Mouse (Mus musculus) lung, embryonic 15.5 days (tissue): ENCODE measurements around the gene Ndfip2. TPM values are rescaled to one million over a fixed set of nuclear protein-coding genes. Genes with fewer than 3 reads are reported as not detected.

Experiments
- ATAC-seq: fragments of 200-750 bp; cut with Nextera tagmentation; 2 replicates; pipeline ENCODE4 v1.8.0; 2017; ENCODE audit warnings: moderate number of reproducible peaks, borderline replicate concordance; ENCODE audit not compliant: low FRiP score, low TSS enrichment; ENCODE audit errors: extremely low read depth
- H3K27ac ChIP-seq: fragments of 300-500 bp; sonication (generic); 2 replicates; pipeline ENCODE4 v1.5.1; 2015; ENCODE audit warnings: moderate library complexity, mild to moderate bottlenecking, inconsistent platforms
- H3K27me3 ChIP-seq: fragments of 300-500 bp; sonication (generic); 2 replicates; pipeline ENCODE4 v1.6.1; 2015; ENCODE audit warnings: inconsistent platforms
- H3K36me3 ChIP-seq: fragments of 300-500 bp; sonication (generic); 2 replicates; pipeline ENCODE4 v1.6.1; 2015; ENCODE audit warnings: inconsistent platforms
- H3K4me1 ChIP-seq: fragments of 300-500 bp; sonication (generic); 2 replicates; pipeline ENCODE4 v1.6.1; 2015; ENCODE audit warnings: inconsistent platforms
- H3K4me2 ChIP-seq: fragments of 300-500 bp; sonication (generic); 2 replicates; pipeline ENCODE4 v1.6.1; 2015; ENCODE audit warnings: inconsistent platforms, mild to moderate bottlenecking, moderate library complexity
- H3K4me3 ChIP-seq: fragments of 300-500 bp; sonication (generic); 2 replicates; pipeline ENCODE4 v1.5.1; 2015; ENCODE audit warnings: mild to moderate bottlenecking, inconsistent platforms
- H3K9ac ChIP-seq: fragments of 300-500 bp; sonication (generic); 2 replicates; pipeline ENCODE4 v1.6.1; 2015; ENCODE audit warnings: inconsistent platforms
- H3K9me3 ChIP-seq: fragments of 300-500 bp; sonication (generic); 2 replicates; pipeline ENCODE4 v1.6.1; 2016; ENCODE audit warnings: inconsistent platforms
- WGBS: fragments of 180-500 bp; shearing (Covaris S2); methylation state at CpG from one replicate; pipeline ENCODE4 v1.1.7; 2015; 5-methylcytosine and 5-hydroxymethylcytosine counted together
- polyA plus RNA-seq: library from polyadenylated mRNA; unstranded; fragments of >200 nt; fragmentation: Nextera tagmentation; extraction: Ambion mirVana; gene quantifications from 2 replicates; pipeline ENCODE4 v1.2.1, GENCODE M21; 2015

The Ndfip2 gene
- 58.4 and 65.0 TPM in 2 replicates for polyA plus RNA-seq

DNA sequence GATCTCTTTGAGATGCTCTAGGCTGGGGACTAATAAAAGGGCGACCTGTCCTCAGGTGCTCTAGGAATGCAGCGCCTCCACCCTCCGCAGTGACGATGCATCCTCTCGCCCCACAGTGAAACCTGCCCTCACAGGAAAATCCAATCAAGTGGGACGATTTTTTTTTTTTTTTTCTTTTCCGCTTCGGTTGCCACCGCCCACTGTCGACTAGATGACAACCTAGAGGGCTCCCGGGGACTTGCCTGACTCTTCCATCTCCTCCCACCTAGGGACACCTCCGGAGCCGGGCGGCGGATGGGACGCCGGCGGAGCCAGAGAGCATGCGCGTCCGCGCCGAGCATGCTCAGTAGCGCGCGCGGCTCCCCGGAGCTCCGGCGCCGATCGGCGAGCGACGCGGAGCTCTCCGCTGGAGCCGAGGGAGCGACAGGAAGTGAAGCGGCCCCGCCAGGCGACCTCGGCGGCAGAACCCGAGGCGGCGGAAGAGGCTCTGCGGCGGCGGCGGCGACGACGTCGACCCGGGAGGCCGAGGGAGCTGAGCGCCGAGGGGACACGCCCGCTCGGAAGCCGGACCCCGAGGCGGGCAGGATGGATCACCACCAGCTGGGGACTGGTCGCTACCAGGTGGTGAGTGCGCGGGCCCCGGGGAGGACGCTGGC is at the start of gene Ndfip2:
Gene Ndfip2, plus strand, starts transcription at position 195 of the 656 bp plus-strand sequence.
- peak within 1 kb of the TSS; percentile 75 for H3K4me2 ChIP-seq
- peak; percentile 96 for ATAC-seq

DNA sequence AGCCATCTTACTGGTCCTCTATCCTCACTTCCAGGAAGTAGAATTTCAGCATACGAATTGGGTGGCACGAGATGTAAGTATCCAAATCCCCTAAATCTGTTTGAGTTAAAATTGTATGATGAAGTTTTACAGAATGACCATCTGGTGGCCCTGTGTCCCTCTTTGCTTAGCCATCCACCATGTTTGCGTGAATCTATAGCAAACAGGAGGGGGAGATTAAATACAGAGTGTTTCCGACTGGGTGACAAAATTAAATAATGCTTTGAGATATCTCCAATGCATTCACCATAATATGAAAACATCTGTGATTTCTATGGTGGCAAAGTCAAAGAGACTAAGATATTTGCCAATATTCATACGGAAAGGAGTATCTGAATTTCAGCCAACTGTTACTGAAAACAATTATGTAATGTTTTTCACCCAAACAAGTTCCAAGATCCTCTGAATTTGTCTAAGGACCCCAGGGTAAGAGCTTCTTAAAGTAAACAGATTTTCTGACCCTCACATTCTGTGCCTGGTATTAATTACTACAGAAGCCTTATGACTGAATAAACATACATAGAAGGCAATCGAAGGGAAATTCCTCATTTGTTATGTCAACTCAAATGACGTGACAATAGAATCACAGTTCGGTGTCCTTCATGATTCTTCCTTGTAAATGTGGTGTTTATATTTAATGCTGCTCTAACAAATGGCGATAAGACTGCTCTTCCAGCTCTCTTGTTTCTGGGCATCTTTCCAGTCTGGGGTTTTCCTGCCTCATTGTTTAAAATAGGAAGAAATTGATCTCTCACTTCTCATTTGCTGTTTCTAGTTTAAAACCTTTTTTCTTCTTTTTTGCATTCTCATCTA is 38.6 kb upstream of the Ndfip2 start:
- H3K4me3 ChIP-seq: no peak overlapping the region
- peak overlapping the region; percentile 34; the same call in 1 of the 2 replicates for H3K27ac ChIP-seq
- no peak overlapping the region for H3K9ac ChIP-seq
- H3K27me3 ChIP-seq: no peaks in the 10 kb centered on the region
- H3K36me3 ChIP-seq: no peaks in the 10 kb centered on the region
- H3K9me3 ChIP-seq: no peaks in the 10 kb centered on the region
- H3K4me2 ChIP-seq: no peak overlapping the region
- 35% methylated on average over 9 of the region's 9 CpGs for WGBS
- H3K4me1 ChIP-seq: peaks cover 8% of the 10 kb centered on the region
- ATAC-seq: peak; percentile 91

More for the DNA sequence above, at the start of gene Ndfip2:
- WGBS: under 1% methylated on average over 60 of the region's 70 CpGs
- Histone ChIP-seq H3K9me3 (no peaks in the 10 kb centered on the region), H3K27ac (peak within 1 kb of the TSS; percentile 94), H3K4me3 (peak within 1 kb of the TSS; percentile 88), H3K9ac (peak within 1 kb of the TSS; percentile 90), H3K36me3 (no peaks in the 10 kb centered on the region), H3K4me1 (peaks cover 7% of the 10 kb centered on the region; the same call in 1 of the 2 replicates), H3K27me3 (no peaks in the 10 kb centered on the region)

DNA sequence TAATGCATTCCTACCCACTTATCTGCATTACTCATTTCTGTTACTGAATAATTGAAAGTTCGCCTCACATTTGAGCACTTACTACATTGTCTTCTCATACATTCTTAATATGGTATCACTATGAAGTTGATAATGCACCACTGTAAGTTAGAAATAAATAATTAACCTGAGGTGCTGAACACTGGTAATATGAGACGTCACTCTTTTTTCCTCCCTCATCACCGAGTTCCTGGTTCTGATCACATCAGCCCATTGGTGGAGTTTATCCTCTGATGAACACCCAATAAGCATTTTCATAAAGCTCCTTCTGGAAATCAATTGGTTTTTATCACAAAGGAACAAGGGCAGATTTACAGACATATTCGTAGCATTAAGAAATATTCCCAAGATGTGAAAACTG is 36.1 kb upstream of the Ndfip2 start:
- ATAC-seq: no peak
- H3K4me3 ChIP-seq: no peak overlapping the region
- no peak overlapping the region for H3K4me2 ChIP-seq
- peaks cover 8% of the 10 kb centered on the region for H3K4me1 ChIP-seq
- no peak overlapping the region for H3K27ac ChIP-seq
- no peaks in the 10 kb centered on the region for H3K27me3 ChIP-seq
- H3K9ac ChIP-seq: no peak overlapping the region
- WGBS: 65% methylated on average over 4 of the region's 4 CpGs
- no peaks in the 10 kb centered on the region for H3K36me3 ChIP-seq
- no peaks in the 10 kb centered on the region for H3K9me3 ChIP-seq

DNA sequence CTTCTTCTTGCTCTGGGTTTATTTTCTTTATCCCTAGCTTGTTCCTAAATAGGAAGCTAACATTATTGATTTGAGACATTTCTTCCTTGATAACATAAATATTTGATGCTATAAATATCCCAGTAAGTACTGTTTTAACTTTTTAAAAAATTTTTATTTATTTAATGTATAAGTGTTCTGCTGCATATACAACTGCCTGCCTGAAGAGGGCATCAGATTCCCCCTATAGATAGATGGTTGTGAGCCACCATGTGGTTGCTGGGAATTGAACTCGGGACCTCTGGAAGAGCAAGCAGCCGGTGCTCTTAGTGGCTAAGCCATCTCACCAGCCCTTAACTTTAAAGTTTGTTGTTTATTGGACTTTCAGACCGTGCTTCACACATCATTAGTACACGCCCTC is 32.6 kb upstream of the Ndfip2 start:
- no peaks in the 10 kb centered on the region for H3K36me3 ChIP-seq
- H3K4me1 ChIP-seq: peaks cover 3% of the 10 kb centered on the region
- no peak overlapping the region for H3K9ac ChIP-seq
- WGBS: 69% methylated on average over 4 of the region's 4 CpGs
- H3K9me3 ChIP-seq: no peaks in the 10 kb centered on the region
- ATAC-seq: no peak
- H3K4me3 ChIP-seq: no peak overlapping the region
- H3K27ac ChIP-seq: no peak overlapping the region
- no peaks in the 10 kb centered on the region for H3K27me3 ChIP-seq
- H3K4me2 ChIP-seq: no peak overlapping the region

DNA sequence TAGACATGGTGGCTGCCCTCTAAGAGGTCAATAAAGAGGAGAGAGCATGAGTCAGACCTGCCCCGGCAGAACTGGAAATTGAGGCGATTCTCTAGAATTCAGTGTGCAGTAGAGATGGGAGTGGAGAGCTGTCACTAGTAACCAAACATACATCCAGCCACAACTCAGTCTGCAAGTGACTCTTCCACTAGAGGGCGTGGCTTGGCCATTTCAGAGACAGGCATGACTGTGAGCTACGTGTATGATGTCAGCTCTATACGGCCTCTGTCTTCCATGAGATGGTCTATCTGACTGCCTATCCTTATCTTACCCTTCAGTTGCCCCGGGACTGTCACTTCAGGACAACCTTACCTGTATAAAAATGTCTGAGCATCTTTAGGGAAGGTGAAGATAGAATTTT is 26.0 kb upstream of the Ndfip2 start:
- Histone ChIP-seq H3K36me3 (no peaks in the 10 kb centered on the region), H3K27me3 (no peaks in the 10 kb centered on the region), H3K9me3 (no peaks in the 10 kb centered on the region), H3K4me1 (no peaks in the 10 kb centered on the region), H3K9ac (no peak overlapping the region), H3K27ac (no peak overlapping the region), H3K4me2 (no peak overlapping the region), H3K4me3 (no peak overlapping the region)
- ATAC-seq: no peak
- 31% methylated on average over 6 of the region's 6 CpGs for WGBS

DNA sequence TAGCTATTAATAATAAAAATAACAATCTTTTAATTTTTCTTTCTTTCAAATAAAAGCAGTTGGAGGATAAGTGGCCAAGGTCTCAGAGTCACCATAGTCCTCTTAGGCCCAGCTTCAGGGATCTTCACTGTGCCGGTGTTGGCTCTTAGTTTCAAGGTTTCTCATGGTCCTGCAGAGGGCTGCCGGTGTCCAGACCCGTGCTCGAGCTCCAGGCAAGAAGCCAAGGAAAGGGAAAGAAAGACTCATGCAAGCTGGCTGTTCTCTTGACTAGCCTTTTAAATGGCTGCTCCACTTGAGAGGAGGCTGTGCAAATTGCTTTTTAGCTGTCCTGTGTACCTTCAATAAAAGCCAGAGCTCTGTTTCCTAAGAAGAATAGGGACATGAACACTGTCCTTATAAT is 21.8 kb upstream of the Ndfip2 start:
- Histone ChIP-seq H3K4me2 (no peak overlapping the region), H3K9me3 (no peaks in the 10 kb centered on the region), H3K36me3 (no peaks in the 10 kb centered on the region), H3K4me3 (no peak overlapping the region), H3K27ac (no peak overlapping the region), H3K27me3 (no peaks in the 10 kb centered on the region), H3K4me1 (no peaks in the 10 kb centered on the region), H3K9ac (no peak overlapping the region)
- 43% methylated on average over 4 of the region's 4 CpGs for WGBS
- no peak for ATAC-seq

DNA sequence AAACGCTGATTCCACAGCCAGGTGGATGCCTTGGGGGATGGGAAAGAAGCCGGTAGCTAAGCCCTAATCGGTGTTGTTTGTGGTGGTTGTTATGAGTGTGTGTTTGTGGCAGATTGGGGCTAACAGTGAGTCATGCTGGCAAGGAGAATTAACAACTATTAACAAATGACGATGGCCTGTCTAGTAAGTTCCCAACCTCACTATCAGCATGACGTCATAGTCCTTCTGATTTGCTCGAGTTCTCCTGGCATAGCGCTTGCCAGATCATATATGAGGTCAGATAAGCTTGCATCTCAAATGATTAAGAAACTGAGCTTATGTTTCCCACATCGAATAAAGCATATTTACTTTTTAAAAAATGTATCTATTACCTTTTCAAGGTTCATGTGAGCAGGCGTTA is 20.6 kb upstream of the Ndfip2 start:
- no peak overlapping the region for H3K9ac ChIP-seq
- H3K4me3 ChIP-seq: no peak overlapping the region
- H3K9me3 ChIP-seq: no peaks in the 10 kb centered on the region
- no peak for ATAC-seq
- no peak overlapping the region for H3K27ac ChIP-seq
- H3K4me1 ChIP-seq: no peaks in the 10 kb centered on the region
- H3K36me3 ChIP-seq: no peaks in the 10 kb centered on the region
- WGBS: 74% methylated on average over 9 of the region's 9 CpGs
- H3K27me3 ChIP-seq: no peaks in the 10 kb centered on the region
- no peak overlapping the region for H3K4me2 ChIP-seq

DNA sequence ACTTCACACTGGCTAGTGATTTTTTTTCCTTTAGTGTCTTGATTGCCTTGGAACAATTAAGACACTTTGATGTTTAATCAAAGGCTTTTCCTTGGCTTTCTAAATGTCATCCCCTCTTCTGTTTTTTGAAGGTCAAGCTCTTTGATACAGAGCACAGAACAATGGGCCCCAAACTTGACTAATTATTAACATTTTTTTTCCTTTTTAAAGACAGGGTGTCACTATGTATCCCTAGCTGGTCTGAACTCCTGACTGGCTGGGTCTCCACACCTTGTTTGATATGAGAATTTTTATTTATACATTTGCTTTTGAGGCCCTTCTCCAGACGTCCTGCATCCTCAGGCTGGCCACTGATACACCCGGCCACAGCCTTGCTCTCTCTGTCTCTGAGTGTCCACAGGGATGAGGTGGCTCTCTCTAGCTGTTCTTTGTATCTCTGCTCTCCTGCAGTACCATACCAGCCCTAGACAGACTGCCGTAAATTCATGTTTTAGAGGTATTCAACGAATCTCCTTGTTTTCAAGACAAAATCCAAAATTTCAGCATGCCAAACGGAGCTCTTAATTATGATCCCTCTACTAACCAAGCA is 19.8 kb upstream of the Ndfip2 start:
- WGBS: 67% methylated on average over 5 of the region's 5 CpGs
- H3K4me3 ChIP-seq: no peak overlapping the region
- H3K27me3 ChIP-seq: no peaks in the 10 kb centered on the region
- no peak for ATAC-seq
- H3K36me3 ChIP-seq: no peaks in the 10 kb centered on the region
- H3K4me1 ChIP-seq: no peaks in the 10 kb centered on the region
- no peak overlapping the region for H3K4me2 ChIP-seq
- H3K9me3 ChIP-seq: no peaks in the 10 kb centered on the region
- H3K27ac ChIP-seq: no peak overlapping the region
- no peak overlapping the region for H3K9ac ChIP-seq

DNA sequence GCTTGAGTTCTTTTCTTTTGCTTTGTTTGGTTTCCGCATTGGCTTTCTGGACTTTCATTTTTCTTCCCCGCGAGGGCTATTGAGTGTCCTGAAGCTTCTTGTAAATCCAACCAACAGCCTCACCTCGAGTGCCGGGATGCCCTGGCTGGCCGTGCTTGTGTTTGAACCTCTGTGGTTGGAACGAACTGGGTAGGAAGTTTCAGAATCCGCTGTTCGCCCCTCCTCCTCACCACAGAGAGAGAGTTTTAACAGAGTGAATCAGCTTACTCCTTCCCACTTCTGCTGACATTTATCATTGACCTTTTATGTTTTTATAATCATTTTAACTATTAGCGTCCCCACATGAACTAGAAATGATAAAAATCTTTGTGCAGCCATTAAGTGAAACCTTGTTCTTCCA is 18.3 kb upstream of the Ndfip2 start:
- Histone ChIP-seq H3K9me3 (no peaks in the 10 kb centered on the region), H3K27ac (no peak overlapping the region), H3K9ac (no peak overlapping the region), H3K4me1 (no peaks in the 10 kb centered on the region), H3K4me2 (no peak overlapping the region), H3K4me3 (no peak overlapping the region), H3K36me3 (no peaks in the 10 kb centered on the region), H3K27me3 (no peaks in the 10 kb centered on the region)
- no peak for ATAC-seq
- WGBS: 66% methylated on average over 10 of the region's 10 CpGs

DNA sequence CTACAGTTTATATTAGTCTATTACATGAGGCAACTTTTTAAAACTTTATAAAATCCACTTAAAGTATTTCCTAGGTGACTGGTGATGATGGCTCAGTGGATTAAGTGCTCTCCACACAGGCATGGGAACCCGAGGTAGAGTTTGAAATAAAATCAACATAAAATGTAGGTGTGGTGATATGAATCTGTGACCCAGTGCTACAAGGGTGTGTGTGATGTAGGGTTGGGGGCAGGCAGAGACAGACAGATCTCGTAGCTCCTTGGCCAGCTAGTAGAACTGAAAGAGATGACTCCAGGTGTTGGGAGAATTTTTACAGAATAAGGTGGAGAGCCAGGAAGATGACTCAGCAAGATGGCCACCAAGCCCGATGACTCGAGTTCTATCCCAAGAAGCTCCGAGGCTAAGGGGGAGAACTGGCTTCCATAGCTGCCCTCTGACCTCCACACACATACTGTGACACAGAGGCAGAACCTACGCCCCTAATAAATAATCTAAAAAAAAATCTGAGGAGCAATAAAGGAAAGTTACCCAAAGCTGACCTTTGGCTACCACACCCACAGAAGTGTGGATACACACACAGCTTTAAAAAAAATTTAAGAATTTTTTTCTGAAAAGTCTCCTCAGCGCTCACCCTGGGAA is 14.4 kb upstream of the Ndfip2 start:
- Histone ChIP-seq H3K4me1 (no peaks in the 10 kb centered on the region), H3K9ac (no peak overlapping the region), H3K27me3 (no peaks in the 10 kb centered on the region), H3K9me3 (no peaks in the 10 kb centered on the region), H3K27ac (no peak overlapping the region), H3K4me3 (no peak overlapping the region), H3K36me3 (no peaks in the 10 kb centered on the region), H3K4me2 (no peak overlapping the region)
- ATAC-seq: no peak
- 77% methylated on average over 7 of the region's 7 CpGs for WGBS

DNA sequence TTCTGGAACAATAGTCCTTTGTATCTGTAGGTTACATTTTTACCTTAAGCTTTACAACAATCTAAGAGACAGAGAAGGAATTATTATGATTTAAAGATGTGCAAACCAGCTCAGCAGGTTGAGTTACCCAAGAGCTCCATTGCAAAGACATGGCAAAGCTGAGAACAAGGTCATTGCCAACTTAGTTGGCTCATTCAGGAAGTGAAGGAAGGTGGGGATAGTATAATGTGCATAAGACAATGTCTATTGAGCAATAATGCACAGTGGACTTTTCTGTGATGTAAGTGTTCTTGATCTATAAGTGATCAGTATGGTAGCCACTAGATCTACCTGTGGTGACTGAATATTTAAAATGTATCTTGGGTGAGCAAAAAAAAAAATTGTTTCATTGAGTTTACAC is 7.3 kb upstream of the Ndfip2 start:
- Histone ChIP-seq H3K27me3 (no peaks in the 10 kb centered on the region), H3K9ac (no peak overlapping the region), H3K27ac (no peak overlapping the region), H3K9me3 (no peaks in the 10 kb centered on the region), H3K4me1 (no peaks in the 10 kb centered on the region), H3K4me3 (no peak overlapping the region), H3K36me3 (no peaks in the 10 kb centered on the region), H3K4me2 (no peak overlapping the region)
- no peak for ATAC-seq

DNA sequence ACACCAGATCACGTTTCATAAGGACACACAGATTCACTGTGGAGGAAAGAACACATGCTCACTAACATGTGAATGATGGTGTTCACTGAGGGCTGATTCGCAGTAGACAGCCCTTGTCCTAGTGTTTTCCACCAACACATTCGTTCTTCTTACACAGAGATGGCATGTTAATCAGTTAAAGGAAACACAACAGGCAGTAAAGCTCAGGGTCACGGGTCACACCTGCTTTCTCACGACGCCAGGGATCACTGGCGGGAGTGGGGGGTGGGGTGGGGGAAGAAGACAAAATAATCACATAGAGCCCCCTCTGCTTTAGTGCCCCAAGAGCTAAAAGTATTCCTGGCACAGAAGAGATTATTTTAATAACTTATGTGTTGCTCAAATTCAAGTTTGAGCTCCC is 5.1 kb upstream of the Ndfip2 start:
- Histone ChIP-seq H3K4me2 (no peak overlapping the region), H3K4me1 (0 out of 2 replicates have a peak, but pooled peaks cover 3% of the 10 kb centered on the region), H3K36me3 (no peaks in the 10 kb centered on the region), H3K9ac (no peak overlapping the region), H3K9me3 (no peaks in the 10 kb centered on the region), H3K27ac (no peak overlapping the region), H3K4me3 (no peak overlapping the region), H3K27me3 (no peaks in the 10 kb centered on the region)
- 21% methylated on average over 7 of the region's 7 CpGs for whole genome bisulfite sequencing
- ATAC-seq: no peak
